Mouse (Mus musculus): ENCODE results near the gene 2210011C24Rik. TPM values are rescaled to one million over a fixed set of nuclear protein-coding genes. Genes with fewer than 3 reads are reported as not detected.

Gene 2210011C24Rik
- polyA plus RNA-seq (2017; shearing (Covaris generic)): 1 to 10 TPM in 1 of 2 experiments, under 1 TPM in 1; 0.83 to 1.1 TPM

GRCm38 (mm10) chr8:84011705-84012498 is at the start of gene 2210011C24Rik:
Gene 2210011C24Rik (minus strand): TSS chr8:84012171.
- peak; percentile 49 for ATAC-seq

DNA sequence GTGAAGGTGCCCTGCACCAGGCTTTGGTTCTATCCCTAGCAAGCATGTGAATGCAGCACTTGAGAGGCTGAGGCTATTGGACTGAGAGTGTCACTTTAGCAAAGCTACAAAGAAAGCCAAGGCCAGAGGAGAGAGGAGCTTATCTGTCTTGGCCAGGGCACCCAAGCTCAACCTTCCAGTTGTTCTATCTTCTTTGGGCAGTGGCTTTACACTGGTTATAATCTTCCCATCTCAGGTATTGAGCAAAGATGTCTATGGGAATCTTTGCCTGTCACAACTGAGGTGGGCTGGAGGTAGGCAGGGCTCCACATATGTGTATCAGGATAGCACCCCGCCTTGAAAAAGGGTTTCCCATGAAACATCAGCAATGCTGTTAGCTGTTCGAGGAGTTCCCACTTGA is 48.3 kb upstream of the 2210011C24Rik start:
- no peak for ATAC-seq

- ATAC-seq: no peak
Measured at GRCm38 (mm10) chr8:84059226-84059625, 47.3 kb upstream of the 2210011C24Rik start.

DNA sequence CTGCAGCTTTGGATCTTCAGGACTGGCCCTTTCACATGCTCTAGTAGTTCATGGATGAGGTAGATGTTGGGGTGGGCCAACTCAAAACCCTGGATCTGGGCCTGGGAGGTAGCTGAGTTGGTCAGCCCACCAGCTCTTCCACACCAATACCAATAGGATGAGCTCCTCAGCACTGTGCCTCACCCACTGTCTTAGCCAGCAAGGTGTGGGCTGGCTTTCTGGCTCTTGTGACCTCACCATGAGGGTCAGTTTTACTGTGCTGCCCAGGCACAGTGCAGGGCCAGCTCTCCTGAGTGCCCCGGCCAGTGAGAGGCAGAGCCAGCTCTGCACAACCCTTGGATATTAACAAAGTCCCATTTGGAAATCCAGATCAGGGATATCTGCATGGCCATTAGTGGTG is 45.9 kb upstream of the 2210011C24Rik start:
- ATAC-seq: no peak

DNA sequence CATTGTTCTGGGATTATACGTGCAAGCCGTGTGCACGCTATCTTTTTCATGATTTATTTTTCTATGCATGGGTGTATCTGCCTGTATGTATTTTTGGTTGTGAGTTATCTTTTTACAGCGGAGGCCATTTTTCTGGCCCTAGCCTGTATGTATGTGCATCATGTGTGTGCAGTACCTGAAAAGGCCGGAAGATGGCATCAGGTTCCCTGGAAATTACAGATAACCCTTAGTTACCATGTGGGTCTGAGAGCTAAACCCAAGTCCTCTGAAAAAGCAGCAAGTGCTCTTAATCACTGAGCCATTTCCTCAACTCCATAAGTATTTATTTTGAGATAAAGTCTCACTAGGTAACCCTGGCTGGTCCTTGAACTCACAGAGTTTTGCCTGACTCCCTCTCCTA is 41.3 kb upstream of the 2210011C24Rik start:
- ATAC-seq: no peak

DNA sequence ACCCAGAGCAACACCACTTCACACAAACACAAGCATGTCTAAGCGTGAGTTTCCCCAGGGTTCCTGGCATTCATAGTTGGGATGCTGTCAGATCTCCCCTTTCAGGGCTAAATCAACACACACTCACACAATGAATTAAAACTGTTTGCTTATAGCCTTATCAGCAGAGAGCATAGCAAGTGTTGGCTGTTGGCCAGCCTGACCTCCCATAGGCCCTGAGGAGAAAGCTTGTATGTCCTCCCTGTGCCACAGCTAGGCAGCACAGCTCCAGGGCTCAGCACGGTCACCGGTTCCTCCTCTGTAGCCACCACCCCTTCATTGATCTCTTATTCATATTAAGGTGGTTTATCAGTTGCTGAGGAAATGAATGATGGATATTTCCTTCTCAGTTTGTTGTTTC is 40.8 kb upstream of the 2210011C24Rik start:
- ATAC-seq: no peak

DNA sequence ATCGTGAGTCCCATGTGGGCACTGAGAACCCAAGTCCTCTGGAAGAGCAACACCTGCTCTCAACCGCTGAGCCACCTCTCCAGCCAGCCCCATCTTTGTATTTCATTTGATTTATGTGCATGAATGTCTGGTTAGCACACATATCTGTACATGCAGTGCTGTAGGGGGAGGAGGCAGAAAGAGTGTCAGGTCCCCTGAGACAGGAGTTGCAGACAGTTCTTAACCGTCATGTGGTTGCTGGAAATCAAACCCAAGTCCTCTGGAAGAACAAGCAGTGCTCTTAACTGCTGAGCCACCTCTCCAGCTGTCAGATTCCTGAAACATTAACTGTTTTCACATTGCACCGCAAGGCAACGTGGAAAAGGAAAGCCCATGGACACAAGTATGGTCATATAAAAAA is 36.2 kb upstream of the 2210011C24Rik start:
- no peak for ATAC-seq

DNA sequence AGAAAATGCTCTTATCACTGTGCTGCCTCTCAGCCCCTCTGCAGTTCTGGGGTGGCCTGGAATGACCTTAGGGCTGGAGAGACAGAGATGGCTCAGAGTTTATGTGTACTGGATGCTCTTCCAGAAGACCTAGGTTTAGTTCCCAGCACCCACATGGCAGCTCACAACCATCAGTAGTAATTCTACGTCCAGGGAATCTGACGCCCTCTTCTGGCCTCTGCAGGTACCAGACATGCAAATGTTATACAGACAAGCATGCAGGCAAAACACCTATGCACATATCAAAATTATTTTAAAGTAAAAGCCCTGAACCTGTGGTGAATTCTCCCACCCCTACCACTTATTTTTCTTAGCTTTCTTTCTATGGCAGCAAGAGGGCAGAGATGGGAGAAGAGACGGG is 34.5 kb upstream of the 2210011C24Rik start:
- ATAC-seq: no peak

DNA sequence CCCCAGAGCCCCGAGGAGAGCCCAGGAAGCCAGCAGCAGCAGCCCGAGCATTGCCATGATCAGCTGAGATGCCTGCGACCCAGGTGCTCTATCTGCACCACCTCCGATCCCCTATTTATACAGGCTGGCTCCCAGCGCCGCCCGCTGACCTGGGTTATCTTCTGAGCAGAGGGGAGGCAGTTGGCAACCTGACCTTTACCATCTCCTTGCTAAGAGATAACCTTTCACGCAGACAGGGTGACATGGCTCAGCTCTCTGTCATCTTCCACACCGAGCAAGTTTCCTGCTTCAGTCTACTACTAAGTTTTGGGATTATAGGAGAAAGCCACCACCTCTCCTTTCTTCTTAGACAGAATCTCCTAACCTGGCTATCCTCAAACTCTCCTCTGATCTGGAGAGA is 32.9 kb upstream of the 2210011C24Rik start, which contains the start of gene Rln3:
Rln3 (minus strand) TSS at position 101 of the 400 bp plus-strand sequence.
- no peak for ATAC-seq

- no peak for ATAC-seq
Measured at GRCm38 (mm10) chr8:84044103-84044502, 32.1 kb upstream of the 2210011C24Rik start.

DNA sequence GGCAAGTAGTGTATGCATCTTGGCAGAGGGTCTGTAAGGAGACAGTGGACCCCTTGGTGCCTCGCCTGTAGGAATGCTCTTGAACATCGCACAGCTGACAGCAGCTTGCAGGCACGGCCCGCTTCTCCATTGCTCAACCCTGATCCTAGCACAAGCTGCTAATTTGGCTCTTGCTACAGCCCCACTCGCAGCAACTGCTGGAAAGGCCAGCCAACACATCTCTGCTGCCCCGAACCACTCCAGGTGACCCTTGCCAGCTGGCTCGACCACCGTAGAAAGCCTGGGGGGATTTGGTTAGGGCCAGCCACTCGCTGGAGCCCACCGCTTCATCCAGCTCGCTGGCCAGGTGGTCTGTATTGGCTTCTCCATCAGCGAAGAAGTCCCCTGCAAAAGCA is 31.0 kb upstream of the 2210011C24Rik start:
- no peak for ATAC-seq

- ATAC-seq: peak; percentile 84
Measured at GRCm38 (mm10) chr8:84042066-84042947, 30.3 kb upstream of the 2210011C24Rik start, which contains the start of gene Il27ra. Gene Il27ra (minus strand): TSS chr8:84042589.

DNA sequence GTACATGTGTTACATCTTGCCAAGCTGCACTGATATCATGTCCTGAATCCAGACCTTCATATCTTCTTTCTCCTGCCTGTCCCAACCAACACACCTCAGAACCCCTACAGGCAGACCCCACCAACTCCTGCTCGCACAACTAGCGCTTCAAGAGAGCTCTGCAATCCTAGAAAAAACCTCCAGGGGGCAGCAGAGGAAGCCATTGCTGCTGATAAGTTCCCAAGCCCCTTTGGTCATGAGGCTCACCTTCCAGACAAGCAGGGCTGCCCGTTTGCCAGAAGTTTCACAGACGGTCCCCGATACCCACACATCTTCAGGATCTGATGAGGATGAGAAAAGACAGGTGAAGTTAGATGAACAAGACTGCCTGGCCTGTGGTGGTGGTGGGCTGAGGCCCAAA is 27.1 kb upstream of the 2210011C24Rik start:
- ATAC-seq: no peak

GRCm38 (mm10) chr8:84038015-84038414 is 26.0 kb upstream of the 2210011C24Rik start:
- no peak for ATAC-seq

- no peak for ATAC-seq
Measured at GRCm38 (mm10) chr8:84032777-84033176, 20.8 kb upstream of the 2210011C24Rik start.

- ATAC-seq: no peak
Measured at GRCm38 (mm10) chr8:84029272-84029671, 17.3 kb upstream of the 2210011C24Rik start.

GRCm38 (mm10) chr8:84027449-84027848 is 15.5 kb upstream of the 2210011C24Rik start:
- ATAC-seq: peak; percentile 34

DNA sequence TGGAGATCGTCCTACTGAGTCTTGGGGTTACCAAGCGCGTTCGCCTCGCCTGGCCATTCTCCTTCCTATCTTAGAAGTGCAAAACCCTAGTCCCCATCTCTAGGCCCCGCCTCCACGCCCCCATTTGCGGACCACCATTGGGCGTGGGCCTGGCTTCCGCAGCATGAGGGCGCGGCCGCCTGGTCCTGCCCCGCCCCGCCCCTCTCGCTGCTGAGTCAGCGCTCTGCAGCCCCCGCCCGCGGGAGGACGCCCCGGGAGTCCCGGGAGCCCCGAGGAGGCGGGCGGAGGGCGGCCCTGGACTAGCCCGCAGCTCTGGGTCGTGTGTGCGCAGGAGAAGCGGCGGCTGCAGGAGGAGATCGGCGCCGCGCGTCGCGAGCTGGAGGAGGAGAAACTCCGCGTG is 13.9 kb upstream of the 2210011C24Rik start:
- ATAC-seq: no peak

DNA sequence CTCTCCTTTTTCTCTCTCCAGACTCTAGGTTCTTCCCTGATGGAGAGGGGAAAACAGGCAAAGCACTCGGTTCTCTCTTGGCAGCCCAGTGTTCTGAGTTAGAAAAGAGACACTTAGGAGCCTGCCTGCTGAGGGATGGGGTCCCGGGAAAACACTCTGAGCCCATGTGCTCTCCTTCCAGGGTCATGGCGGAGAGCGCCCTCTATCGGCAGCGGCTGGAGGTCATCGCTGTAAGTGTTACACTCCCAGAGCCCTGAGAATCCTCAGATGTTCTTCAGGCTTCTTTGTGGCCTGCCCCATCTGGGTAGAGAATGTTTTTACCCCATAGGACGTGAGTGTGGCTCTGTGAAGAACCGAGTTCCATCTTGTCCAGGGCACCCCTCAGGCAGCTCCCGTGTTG is 12.2 kb upstream of the 2210011C24Rik start:
- no peak for ATAC-seq

GRCm38 (mm10) chr8:84023631-84024030 is 11.7 kb upstream of the 2210011C24Rik start:
- ATAC-seq: no peak

DNA sequence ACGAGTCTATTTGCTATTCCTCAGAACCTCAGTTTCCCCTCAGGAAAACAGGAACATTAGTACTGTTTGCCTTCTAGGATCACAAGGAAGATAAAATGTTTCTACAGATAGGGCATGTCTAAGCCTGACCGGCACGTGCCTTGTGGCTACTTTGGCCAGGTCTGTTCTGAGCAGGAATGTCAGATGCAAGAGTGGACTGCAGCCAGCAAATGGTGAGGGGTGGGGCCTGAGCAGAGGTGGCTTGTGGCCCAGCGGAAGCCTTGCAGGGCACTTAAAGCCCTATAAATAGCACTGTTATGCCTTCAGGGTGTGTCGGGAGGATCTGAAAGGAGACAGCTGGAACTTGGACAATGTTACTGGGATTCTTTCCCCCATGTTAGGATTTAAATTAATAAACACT is 11.1 kb upstream of the 2210011C24Rik start:
- no peak for ATAC-seq

DNA sequence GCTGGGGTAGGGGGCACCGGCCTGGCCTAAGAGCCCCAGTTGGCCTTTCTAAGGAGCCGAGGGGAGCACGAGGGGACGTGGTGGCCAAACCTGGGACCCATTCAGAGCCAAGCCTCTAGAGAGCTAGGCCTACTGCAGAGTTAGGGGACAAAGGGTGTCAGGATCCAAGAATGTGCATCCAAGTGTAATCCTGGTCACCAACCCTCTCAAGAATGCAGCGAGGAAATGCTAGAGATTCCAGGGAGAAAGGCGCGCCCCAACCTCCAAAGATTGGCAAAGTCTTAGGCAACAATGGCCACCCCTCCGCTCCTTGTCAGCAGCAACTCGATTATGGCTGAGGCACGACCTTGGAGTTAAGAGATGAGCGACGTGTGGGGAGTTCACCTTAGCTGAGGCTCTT is 9.6 kb upstream of the 2210011C24Rik start:
- no peak for ATAC-seq

GRCm38 (mm10) chr8:84021096-84021495 is 9.1 kb upstream of the 2210011C24Rik start, which contains the start of gene Palm3:
Gene Palm3 (plus strand): TSS chr8:84021471.
- no peak for ATAC-seq
